Mouse (Mus musculus): ENCODE data around the gene Pdcd4. TPM values are rescaled to one million over a fixed set of nuclear protein-coding genes. Genes with fewer than 3 reads are reported as not detected.

Pdcd4 gene
- 10 to 100 TPM; 69.6 to 91.1 TPM for total RNA-seq (2021)
- long read RNA-seq, experiment 1, transcript Pdcd4-203 (13 exons, 1,733 nt) = minor isoform, 6 of 45 reads
- long read RNA-seq, experiment 1, transcript Pdcd4-201 (12 exons, 2,381 nt) = major isoform, 33 of 45 reads
- long read RNA-seq, experiment 1, partial matches to known transcripts = 3 of 45 reads
- long read RNA-seq, experiment 1, other reads (novel, unspliced or antisense) = 3 of 45 reads
- long read RNA-seq, experiment 2, transcript Pdcd4-203 (13 exons, 1,733 nt) = minor isoform, 12 of 145 reads
- long read RNA-seq, experiment 2, transcript Pdcd4-201 (12 exons, 2,381 nt) = major isoform, 106 of 145 reads
- long read RNA-seq, experiment 2, partial matches to known transcripts = 11 of 145 reads
- long read RNA-seq, experiment 2, other reads (novel, unspliced or antisense) = 16 of 145 reads

- no peak for DNase-seq (ENCODE audit: low spot score in 2 of 2)
Observed at GRCm38 (mm10) chr19:53892061-53892460, at the start of gene Pdcd4. Pdcd4 (plus strand) TSS chr19:53892231.

- DNase-seq (ENCODE audit: low spot score in 2 of 2) = no peak
Observed at GRCm38 (mm10) chr19:53843972-53844371, 48.1 kb upstream of the Pdcd4 start.

- no peak for DNase-seq (ENCODE audit: low spot score in 2 of 2)
Observed at GRCm38 (mm10) chr19:53848272-53848995, 43.6 kb upstream of the Pdcd4 start.

GRCm38 (mm10) chr19:53850166-53850922, 41.7 kb upstream of the Pdcd4 start:
- peak; percentile 64 to 81 for DNase-seq (ENCODE audit: low spot score in 2 of 2)

GRCm38 (mm10) chr19:53851352-53851751, 40.7 kb upstream of the Pdcd4 start:
- DNase-seq (ENCODE audit: low spot score in 2 of 2) = no peak

- no peak for DNase-seq (ENCODE audit: low spot score in 2 of 2)
Observed at GRCm38 (mm10) chr19:53851826-53852698, 40.0 kb upstream of the Pdcd4 start.

GRCm38 (mm10) chr19:53852699-53853451, 39.2 kb upstream of the Pdcd4 start:
- DNase-seq (ENCODE audit: low spot score in 2 of 2) = peak in 1 of 2 experiments; percentile 35

- no peak for DNase-seq (ENCODE audit: low spot score in 2 of 2)
Observed at GRCm38 (mm10) chr19:53854978-53855377, 37.1 kb upstream of the Pdcd4 start.

GRCm38 (mm10) chr19:53855781-53856180, 36.2 kb upstream of the Pdcd4 start:
- no peak for DNase-seq (ENCODE audit: low spot score in 2 of 2)

- DNase-seq (ENCODE audit: low spot score in 2 of 2) = no peak
Observed at GRCm38 (mm10) chr19:53856794-53857193, 35.2 kb upstream of the Pdcd4 start.

- no peak for DNase-seq (ENCODE audit: low spot score in 2 of 2)
Observed at GRCm38 (mm10) chr19:53857962-53858361, 34.1 kb upstream of the Pdcd4 start.

- DNase-seq (ENCODE audit: low spot score in 2 of 2) = no peak
Observed at GRCm38 (mm10) chr19:53859149-53859548, 32.9 kb upstream of the Pdcd4 start.

- no peak for DNase-seq (ENCODE audit: low spot score in 2 of 2)
Observed at GRCm38 (mm10) chr19:53859593-53859992, 32.4 kb upstream of the Pdcd4 start.

GRCm38 (mm10) chr19:53861346-53861745, 30.7 kb upstream of the Pdcd4 start:
- DNase-seq (ENCODE audit: low spot score in 2 of 2) = no peak

- DNase-seq (ENCODE audit: low spot score in 2 of 2) = no peak
Observed at GRCm38 (mm10) chr19:53862573-53863246, 29.3 kb upstream of the Pdcd4 start.

- no peak for DNase-seq (ENCODE audit: low spot score in 2 of 2)
Observed at GRCm38 (mm10) chr19:53867238-53867637, 24.8 kb upstream of the Pdcd4 start.

GRCm38 (mm10) chr19:53868125-53868524, 23.9 kb upstream of the Pdcd4 start:
- DNase-seq (ENCODE audit: low spot score in 2 of 2) = no peak

- DNase-seq (ENCODE audit: low spot score in 2 of 2) = no peak
Observed at GRCm38 (mm10) chr19:53868796-53869195, 23.2 kb upstream of the Pdcd4 start.

Data from adrenal gland, adult 18-20 months (tissue).